ENCODE assay signal across 14 mouse cellular contexts in the genomic region with DNA sequence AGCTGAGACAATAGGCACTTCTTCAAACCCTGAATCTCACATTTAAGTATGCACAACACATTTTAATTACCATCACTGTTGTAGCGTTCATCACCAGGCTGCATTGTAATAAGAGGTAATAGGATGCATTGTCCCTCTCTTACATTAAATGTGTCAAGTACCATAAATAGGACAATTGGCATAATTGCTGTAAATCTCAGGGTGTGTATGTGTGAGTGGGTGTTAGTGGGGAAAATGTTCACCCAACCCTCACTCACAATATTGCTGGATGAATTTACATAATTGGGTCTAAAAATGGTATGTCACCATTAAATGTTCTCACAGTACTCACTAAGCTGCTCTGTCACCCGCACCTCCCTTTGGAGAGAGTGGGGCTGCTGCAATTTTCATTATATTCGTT.
"Had no signal": no experiment of that assay in that cellular context is flagged by ENCODE, and none has a peak within 500 bp of the region (broad histone marks: within the 10 kb centered on the region; RNA-seq: fewer than 3 reads in every experiment).

No protein-coding gene starts in this region.

- H3K4me1 ChIP-seq: limb, embryonic 15.5 days; liver, embryonic 12.5 days; lung, embryonic 15.5 days; neural tube, embryonic 12.5 days had no signal

- H3K4me2 ChIP-seq: limb, embryonic 15.5 days; liver, embryonic 12.5 days; lung, embryonic 15.5 days; neural tube, embryonic 12.5 days had no signal

- H3K9me3 ChIP-seq: limb, embryonic 15.5 days; liver, embryonic 12.5 days; lung, embryonic 15.5 days; neural tube, embryonic 12.5 days had no signal

- H3K36me3 ChIP-seq: limb, embryonic 15.5 days; liver, embryonic 12.5 days; lung, embryonic 15.5 days; neural tube, embryonic 12.5 days had no signal

- ATAC-seq: intestine, postnatal 0 days; liver, embryonic 12.5 days had no signal

- H3K27me3 ChIP-seq: limb, embryonic 15.5 days; liver, embryonic 12.5 days; lung, embryonic 15.5 days; neural tube, embryonic 12.5 days had no signal

- H3K9ac ChIP-seq: limb, embryonic 15.5 days; liver, embryonic 12.5 days; lung, embryonic 15.5 days; neural tube, embryonic 12.5 days had no signal

- H3K27ac ChIP-seq: limb, embryonic 15.5 days; liver, embryonic 12.5 days; lung, embryonic 15.5 days; neural tube, embryonic 12.5 days; stomach, postnatal 0 days had no signal

- H3K4me3 ChIP-seq: limb, embryonic 15.5 days; liver, embryonic 12.5 days; lung, embryonic 15.5 days; neural tube, embryonic 12.5 days had no signal

- DNase-seq: kidney, adult 8-10 months; kidney, postnatal 25 days; layer of hippocampus, adult 9-11 months; layer of hippocampus, postnatal 36 days; lung, postnatal 14 days; midbrain, embryonic 14.5 days; thymus, adult 18-20 months; thymus, postnatal 14 days had no signal
